Mouse (Mus musculus) embryo, embryonic 9.5 days (tissue): Measurements from ENCODE around the gene Slc7a7.

Experiments
- DNase-seq: peaks from one replicate; pipeline ENCODE4 v3.0.0-alpha.2; 2017; ENCODE audit errors: extremely low spot score

Gene Slc7a7

DNA sequence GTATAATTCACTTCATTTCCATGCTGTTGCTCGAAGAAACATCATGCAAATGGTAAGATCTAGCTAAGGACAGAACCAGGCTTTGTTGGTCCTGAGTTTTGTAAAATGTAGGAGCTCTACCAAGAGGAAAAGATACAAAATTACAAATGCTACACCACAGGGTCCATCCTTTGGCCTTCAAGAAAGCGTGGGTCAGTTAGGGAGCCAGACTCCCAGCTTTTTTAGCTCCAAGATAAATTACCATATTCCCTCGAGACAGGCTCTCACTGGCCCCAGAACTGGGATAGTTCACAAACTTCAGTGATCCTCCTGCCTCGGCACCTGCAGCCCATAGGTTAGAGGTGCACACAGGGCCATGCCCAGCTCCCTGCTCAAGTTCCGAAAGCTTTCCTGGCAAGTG lies 93.1 kb downstream of the Slc7a7 start:
- DNase-seq = no peak

DNA sequence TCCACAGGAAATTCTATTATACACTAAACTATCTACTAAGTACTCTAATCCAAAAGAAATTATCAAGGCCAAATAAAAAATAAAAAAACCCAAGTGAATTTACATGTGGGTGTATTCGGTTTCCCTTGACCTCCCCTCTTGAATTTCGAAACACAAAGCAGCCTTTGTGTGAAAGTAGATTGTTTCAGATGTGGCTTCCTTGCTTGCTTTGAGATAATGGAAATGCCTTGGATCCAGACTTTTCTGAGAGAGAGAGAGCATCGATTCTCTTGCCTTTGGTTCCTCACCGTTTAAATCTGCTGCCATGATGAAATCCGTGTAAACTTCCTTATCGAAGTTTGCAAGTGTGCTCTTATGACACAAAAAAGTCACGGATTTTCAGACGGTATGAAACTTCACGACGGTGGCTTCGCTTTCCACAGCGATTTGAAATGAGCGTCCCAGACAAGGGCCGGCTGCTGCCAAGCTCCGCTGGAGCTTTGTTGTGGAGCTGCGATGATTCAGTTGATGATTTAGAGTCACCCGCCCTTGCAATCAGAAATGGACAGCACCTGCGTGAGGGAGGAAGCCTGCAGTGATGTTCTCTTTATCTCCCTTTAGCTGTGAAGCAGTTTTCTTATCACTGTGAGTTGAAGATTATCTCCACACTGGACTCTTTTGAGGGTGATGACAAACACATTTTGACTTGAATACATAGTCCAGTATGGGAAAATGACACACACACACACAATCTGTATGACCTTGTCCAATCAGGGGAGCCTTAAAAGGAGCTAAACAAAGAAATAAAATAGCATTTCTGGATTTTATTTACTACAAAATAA lies 95.8 kb downstream of the Slc7a7 start:
- no peak for DNase-seq
